Mouse (Mus musculus): ENCODE results near the gene Trim15. TPM values are rescaled to one million over a fixed set of nuclear protein-coding genes. Genes with fewer than 3 reads are reported as not detected.
"Not testable (repeated sequence)": the region's sequence is repeated elsewhere in the genome, so short reads cannot be mapped to it uniquely, and the experiment has no call there.

Gene Trim15
- polyA plus RNA-seq, 1 experiment from 2014 or later, result 0.33 TPM

DNA sequence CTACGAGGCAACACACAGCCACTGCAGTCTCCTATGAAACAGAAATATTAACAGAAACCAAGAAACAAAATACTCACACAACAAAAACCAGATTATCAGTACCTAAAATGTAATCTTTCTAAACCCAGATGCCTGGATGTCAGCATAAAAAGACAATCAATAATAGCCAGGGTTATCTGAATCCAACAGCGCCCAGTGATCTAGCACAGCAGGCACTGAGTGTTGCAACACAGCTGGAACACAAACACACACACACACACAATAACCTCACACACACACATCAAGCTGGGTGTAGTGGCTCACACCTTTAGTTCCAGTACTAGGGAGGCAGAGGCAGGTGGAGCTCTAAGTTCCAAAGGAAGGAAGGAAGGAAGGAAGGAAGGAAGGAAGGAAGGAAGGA, 38.5 kb downstream of the Trim15 start:
- DNase-seq (no peak), ATAC-seq (ENCODE audit: low FRiP score, low TSS enrichment) (no peak)
- no peaks in the 10 kb centered on the region for H3K9me3 ChIP-seq (ENCODE audit: control insufficient read depth, low read length)
- no peaks in the 10 kb centered on the region for H3K4me1 ChIP-seq (ENCODE audit: control insufficient read depth, insufficient read depth, low read length)
- no peaks in the 10 kb centered on the region for H3K27me3 ChIP-seq (ENCODE audit: control insufficient read depth, insufficient read depth, low read length)
- no peaks in the 10 kb centered on the region for H3K36me3 ChIP-seq (ENCODE audit: control insufficient read depth, insufficient read depth, low read length)
- no peak overlapping the region for H3K9ac ChIP-seq (replicated peaks; ENCODE audit: low read length)
- H3K4me3 ChIP-seq (replicated peaks; ENCODE audit: low read depth, low read length), result no peak overlapping the region
- WGBS, result 85% methylated on average over 2 of the region's 2 CpGs
- no peak overlapping the region for H3K27ac ChIP-seq (replicated peaks; ENCODE audit: low read depth, low read length)
- no peak overlapping the region for H3K4me2 ChIP-seq (ENCODE audit: low read length)

DNA sequence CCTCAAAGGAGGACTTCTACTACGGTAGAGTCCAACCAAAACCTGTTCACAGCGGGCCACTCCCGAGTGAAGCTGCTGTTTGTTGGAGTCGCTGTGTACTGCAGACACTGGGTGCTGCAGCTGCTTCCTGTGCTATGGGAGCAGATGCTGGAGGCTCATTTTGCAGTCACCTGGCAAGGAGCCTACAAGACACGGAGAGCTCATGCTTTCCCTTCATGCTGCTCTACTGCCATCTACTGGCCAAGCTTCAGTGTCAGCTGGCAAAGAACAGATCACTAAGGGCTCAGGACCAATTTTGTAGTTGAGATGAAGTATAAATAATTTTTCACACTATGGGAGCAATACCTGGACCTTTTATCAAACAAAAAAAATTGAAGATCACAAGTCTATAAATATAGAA, 41.0 kb downstream of the Trim15 start:
- DNase-seq (peak; percentile 93), ATAC-seq (ENCODE audit: low FRiP score, low TSS enrichment) (peak; percentile 34; the same call in 1 of the 2 replicates)
- WGBS, result 23% methylated on average over 5 of the region's 5 CpGs
- not testable (repeated sequence) for H3K9me3 ChIP-seq (ENCODE audit: control insufficient read depth, low read length); H3K36me3 ChIP-seq (ENCODE audit: control insufficient read depth, insufficient read depth, low read length); H3K4me1 ChIP-seq (ENCODE audit: control insufficient read depth, insufficient read depth, low read length); H3K4me3 ChIP-seq (replicated peaks; ENCODE audit: low read depth, low read length); H3K27me3 ChIP-seq (ENCODE audit: control insufficient read depth, insufficient read depth, low read length); H3K27ac ChIP-seq (replicated peaks; ENCODE audit: low read depth, low read length); H3K9ac ChIP-seq (replicated peaks; ENCODE audit: low read length)
- peak overlapping the region; percentile 28; the same call in 1 of the 2 replicates for H3K4me2 ChIP-seq (ENCODE audit: low read length)

DNA sequence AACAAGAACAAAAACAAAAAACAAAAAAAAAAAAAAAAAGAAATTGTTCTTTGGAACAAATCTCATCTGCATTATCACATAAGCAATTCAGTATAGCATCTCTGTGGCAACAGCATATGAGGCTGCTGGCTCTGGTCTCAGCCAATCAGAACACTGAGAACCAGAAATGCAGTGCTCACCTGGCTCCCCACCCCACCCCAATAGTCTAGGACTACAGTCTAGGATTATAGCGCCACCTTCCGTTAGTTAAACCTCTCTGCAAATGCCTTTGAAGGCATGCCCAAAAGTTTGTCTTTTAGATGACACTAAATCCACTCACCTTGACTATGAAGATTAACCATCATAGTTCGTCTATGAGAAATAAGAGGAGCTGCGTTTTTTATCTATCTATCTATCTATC, 41.5 kb downstream of the Trim15 start:
- H3K4me3 ChIP-seq (replicated peaks; ENCODE audit: low read depth, low read length), result no peak overlapping the region
- 30% methylated on average over 4 of the region's 4 CpGs for WGBS
- no peaks in the 10 kb centered on the region for H3K36me3 ChIP-seq (ENCODE audit: control insufficient read depth, insufficient read depth, low read length)
- H3K4me1 ChIP-seq (ENCODE audit: control insufficient read depth, insufficient read depth, low read length), result no peaks in the 10 kb centered on the region
- no peaks in the 10 kb centered on the region for H3K27me3 ChIP-seq (ENCODE audit: control insufficient read depth, insufficient read depth, low read length)
- peak; percentile 56 for DNase-seq
- no peak overlapping the region for H3K27ac ChIP-seq (replicated peaks; ENCODE audit: low read depth, low read length)
- no peak for ATAC-seq (ENCODE audit: low FRiP score, low TSS enrichment)
- H3K4me2 ChIP-seq (ENCODE audit: low read length), result peak overlapping the region; percentile 28; the same call in 1 of the 2 replicates
- no peak overlapping the region for H3K9ac ChIP-seq (replicated peaks; ENCODE audit: low read length)
- H3K9me3 ChIP-seq (ENCODE audit: control insufficient read depth, low read length), result no peaks in the 10 kb centered on the region

DNA sequence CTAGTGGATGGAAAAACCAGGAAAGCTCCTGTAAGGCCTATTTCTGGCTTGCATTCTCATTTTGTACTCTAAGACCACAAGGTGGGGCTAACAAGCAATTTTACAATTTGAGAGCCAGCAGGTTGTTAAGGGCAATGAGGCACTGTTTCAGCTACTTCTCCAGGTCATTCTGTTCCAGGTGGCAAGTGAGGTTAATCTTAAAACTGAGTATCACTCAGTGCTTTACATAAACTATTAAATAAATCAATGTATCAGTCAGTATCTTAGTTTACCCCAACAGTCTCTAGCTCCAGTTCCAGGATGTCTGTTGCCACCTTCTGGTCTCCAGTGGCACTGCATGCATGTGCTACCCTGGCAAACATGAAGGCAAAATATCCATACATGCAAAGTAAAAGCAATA, 43.0 kb downstream of the Trim15 start:
- H3K27ac ChIP-seq (replicated peaks; ENCODE audit: low read depth, low read length), result no peak overlapping the region
- no peaks in the 10 kb centered on the region for H3K27me3 ChIP-seq (ENCODE audit: control insufficient read depth, insufficient read depth, low read length)
- no peaks in the 10 kb centered on the region for H3K36me3 ChIP-seq (ENCODE audit: control insufficient read depth, insufficient read depth, low read length)
- H3K9me3 ChIP-seq (ENCODE audit: control insufficient read depth, low read length), result no peaks in the 10 kb centered on the region
- no peak overlapping the region for H3K9ac ChIP-seq (replicated peaks; ENCODE audit: low read length)
- DNase-seq, result peak; percentile 70
- H3K4me1 ChIP-seq (ENCODE audit: control insufficient read depth, insufficient read depth, low read length), result no peaks in the 10 kb centered on the region
- H3K4me3 ChIP-seq (replicated peaks; ENCODE audit: low read depth, low read length), result no peak overlapping the region
- no peak overlapping the region for H3K4me2 ChIP-seq (ENCODE audit: low read length)
- no peak for ATAC-seq (ENCODE audit: low FRiP score, low TSS enrichment)

DNA sequence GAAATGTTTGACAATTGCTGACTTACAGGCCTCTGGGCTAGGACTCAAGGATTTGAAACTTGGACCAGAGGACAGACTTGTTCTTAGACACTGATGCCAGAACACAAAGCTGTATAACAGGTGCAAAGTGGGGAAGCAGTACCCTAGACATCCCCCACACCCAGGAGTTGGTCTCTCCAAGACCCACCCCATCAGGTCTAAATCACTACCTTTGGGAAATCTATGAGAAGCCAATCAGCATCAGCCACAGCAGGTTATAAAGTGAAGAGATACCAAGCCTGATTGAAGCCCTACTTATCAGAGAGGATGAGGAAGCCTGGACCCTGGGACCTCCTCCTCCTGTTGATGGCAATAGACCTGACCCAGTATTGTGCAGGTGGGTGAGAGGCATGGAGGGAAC, 55.1 kb downstream of the Trim15 start, which contains the start of gene H2-M10.6:
Gene H2-M10.6, plus strand, starts transcription at position 301 of the 400 bp plus-strand sequence.
- Histone ChIP-seq H3K4me3 (replicated peaks; ENCODE audit: low read depth, low read length) (no peak within 1 kb of the TSS), H3K27me3 (ENCODE audit: control insufficient read depth, insufficient read depth, low read length) (no peaks in the 10 kb centered on the region), H3K27ac (replicated peaks; ENCODE audit: low read depth, low read length) (no peak within 1 kb of the TSS), H3K9me3 (ENCODE audit: control insufficient read depth, low read length) (no peaks in the 10 kb centered on the region), H3K4me1 (ENCODE audit: control insufficient read depth, insufficient read depth, low read length) (no peaks in the 10 kb centered on the region), H3K36me3 (ENCODE audit: control insufficient read depth, insufficient read depth, low read length) (no peaks in the 10 kb centered on the region), H3K4me2 (ENCODE audit: low read length) (no peak within 1 kb of the TSS), H3K9ac (replicated peaks; ENCODE audit: low read length) (no peak within 1 kb of the TSS)
- ATAC-seq (ENCODE audit: low FRiP score, low TSS enrichment) (no peak), DNase-seq (no peak)

Other genes starting within 250 kb of the Trim15 start
- not detected in 2 replicates for gene H2-M9, start 224.5 kb downstream of the Trim15 start, polyA plus RNA-seq (2014; fragmentation: Nextera tagmentation; extraction: Ambion mirVana)
- not detected in 2 replicates for gene H2-M1, start 195.0 kb downstream of the Trim15 start, polyA plus RNA-seq (2014; fragmentation: Nextera tagmentation; extraction: Ambion mirVana)
- not detected in 2 replicates for gene H2-M10.5, start 94.3 kb downstream of the Trim15 start, polyA plus RNA-seq (2014; fragmentation: Nextera tagmentation; extraction: Ambion mirVana)
- gene H2-M10.6, start 55.0 kb downstream of the Trim15 start, polyA plus RNA-seq (2014; fragmentation: Nextera tagmentation; extraction: Ambion mirVana), result not detected in 2 replicates
- gene Trim26, start 30.1 kb downstream of the Trim15 start, polyA plus RNA-seq (2014; fragmentation: Nextera tagmentation; extraction: Ambion mirVana), result 31.0 and 36.5 TPM in 2 replicates
- 0.78 and 1.1 TPM in 2 replicates for gene Trim10, start 2.4 kb upstream of the Trim15 start, polyA plus RNA-seq (2014; fragmentation: Nextera tagmentation; extraction: Ambion mirVana)
- not detected in 2 replicates for gene Trim40, start 22.9 kb upstream of the Trim15 start, polyA plus RNA-seq (2014; fragmentation: Nextera tagmentation; extraction: Ambion mirVana)
- gene Trim31, start 30.9 kb upstream of the Trim15 start, polyA plus RNA-seq (2014; fragmentation: Nextera tagmentation; extraction: Ambion mirVana), result not detected in 2 replicates
- 1.1 and 1.7 TPM in 2 replicates for gene Rnf39, start 75.7 kb upstream of the Trim15 start, polyA plus RNA-seq (2014; fragmentation: Nextera tagmentation; extraction: Ambion mirVana)
- 176 and 215 TPM in 2 replicates for gene Ppp1r11, start 84.5 kb upstream of the Trim15 start, polyA plus RNA-seq (2014; fragmentation: Nextera tagmentation; extraction: Ambion mirVana)
- 64.7 and 69.4 TPM in 2 replicates for gene Znrd1, start 91.3 kb upstream of the Trim15 start, polyA plus RNA-seq (2014; fragmentation: Nextera tagmentation; extraction: Ambion mirVana)
- gene Znrd1as, start 91.4 kb upstream of the Trim15 start, polyA plus RNA-seq (2014; fragmentation: Nextera tagmentation; extraction: Ambion mirVana), result 2.9 and 6.1 TPM in 2 replicates
- 0.32 and 0.76 TPM in 2 replicates for gene 2410137M14Rik, start 114.0 kb upstream of the Trim15 start, polyA plus RNA-seq (2014; fragmentation: Nextera tagmentation; extraction: Ambion mirVana)
- 1.8 and 2.0 TPM in 2 replicates for gene H2-M5, start 122.3 kb upstream of the Trim15 start, polyA plus RNA-seq (2014; fragmentation: Nextera tagmentation; extraction: Ambion mirVana)
- gene Zfp57, start 134.0 kb upstream of the Trim15 start, polyA plus RNA-seq (2014; fragmentation: Nextera tagmentation; extraction: Ambion mirVana), result 283 and 301 TPM in 2 replicates
- gene Mog, start 156.2 kb upstream of the Trim15 start, polyA plus RNA-seq (2014; fragmentation: Nextera tagmentation; extraction: Ambion mirVana), result 1.9 and 2.2 TPM in 2 replicates
- 103 and 123 TPM in 2 replicates for gene Gabbr1, start 178.8 kb upstream of the Trim15 start, polyA plus RNA-seq (2014; fragmentation: Nextera tagmentation; extraction: Ambion mirVana)
- not detected in 2 replicates for gene Olfr90, start 221.3 kb upstream of the Trim15 start, polyA plus RNA-seq (2014; fragmentation: Nextera tagmentation; extraction: Ambion mirVana)
- not detected in 2 replicates for gene Olfr91, start 231.1 kb upstream of the Trim15 start, polyA plus RNA-seq (2014; fragmentation: Nextera tagmentation; extraction: Ambion mirVana)

All from midbrain, embryonic 14.5 days (tissue).